Mouse (Mus musculus) hindbrain, embryonic 16.5 days (tissue): ENCODE results near the gene Gas7. TPM values are rescaled to one million over a fixed set of nuclear protein-coding genes. Genes with fewer than 3 reads are reported as not detected.

Experiments
- ATAC-seq: fragments of 200-750 bp; cut with Nextera tagmentation; 2 replicates; pipeline ENCODE4 v1.8.0; 2017; ENCODE audit warnings: moderate TSS enrichment, moderate library complexity
- H3K27ac ChIP-seq: fragments of 300-500 bp; sonication (generic); 2 replicates; pipeline ENCODE4 v1.5.1; 2014; ENCODE audit warnings: low read depth, mild to moderate bottlenecking, control low read depth, low read length, moderate library complexity
- H3K27me3 ChIP-seq: fragments of 300-500 bp; sonication (generic); replicated peaks from 2 replicates; pipeline ENCODE4 v1.6.1; 2014; ENCODE audit warnings: low read length; ENCODE audit not compliant: control insufficient read depth, insufficient read depth
- H3K36me3 ChIP-seq: fragments of 300-500 bp; sonication (generic); 2 replicates; pipeline ENCODE4 v1.6.1; 2014; ENCODE audit warnings: mild to moderate bottlenecking, low read length, moderate library complexity, mixed read lengths; ENCODE audit not compliant: control insufficient read depth, insufficient read depth
- H3K4me1 ChIP-seq: fragments of 300-500 bp; sonication (generic); 2 replicates; pipeline ENCODE4 v1.6.1; 2014; ENCODE audit warnings: low read depth, low read length; ENCODE audit not compliant: control insufficient read depth, insufficient read depth
- H3K4me2 ChIP-seq: fragments of 300-500 bp; sonication (generic); 2 replicates; pipeline ENCODE4 v1.6.1; 2014; ENCODE audit warnings: mild to moderate bottlenecking, low read length, control low read depth, moderate library complexity
- H3K4me3 ChIP-seq: fragments of 300-500 bp; sonication (generic); 2 replicates; pipeline ENCODE4 v1.5.1; 2014; ENCODE audit warnings: mild to moderate bottlenecking, low read length, control low read depth, moderate library complexity
- H3K9ac ChIP-seq: fragments of 300-500 bp; sonication (generic); 2 replicates; pipeline ENCODE4 v1.6.1; 2014; ENCODE audit warnings: low read depth, mild to moderate bottlenecking, control low read depth, low read length, moderate library complexity
- H3K9me3 ChIP-seq: fragments of 300-500 bp; sonication (generic); 2 replicates; pipeline ENCODE4 v1.6.1; 2014; ENCODE audit warnings: mild to moderate bottlenecking, low read length, moderate library complexity; ENCODE audit not compliant: control insufficient read depth
- WGBS: fragments of 180-500 bp; shearing (Covaris S2); extraction: QIAGEN DNeasy Blood & Tissue Kit; methylation state at CpG from one replicate; pipeline ENCODE4 v1.1.7; 2014; 5-methylcytosine and 5-hydroxymethylcytosine counted together
- polyA plus RNA-seq: library from polyadenylated mRNA; unstranded; fragments of >200 nt; fragmentation: Nextera tagmentation; extraction: Ambion mirVana; gene quantifications from 2 replicates; pipeline ENCODE4 v1.2.1, GENCODE M21; 2015

The Gas7 gene
- polyA plus RNA-seq, 1 experiment from 2014 or later, result 34.8 TPM

- Histone ChIP-seq H3K27ac (no peak overlapping the region), H3K4me1 (peaks cover 3% of the 10 kb centered on the region), H3K9ac (no peak overlapping the region), H3K9me3 (no peaks in the 10 kb centered on the region), H3K4me3 (no peak overlapping the region), H3K4me2 (no peak overlapping the region), H3K27me3 (no peaks in the 10 kb centered on the region), H3K36me3 (no peaks in the 10 kb centered on the region)
- ATAC-seq, result no peak
- WGBS, result 67% methylated on average over 3 of the region's 3 CpGs
Observed at GRCm38 (mm10) chr11:67633620-67634229, 178.5 kb downstream of the Gas7 start.

DNA sequence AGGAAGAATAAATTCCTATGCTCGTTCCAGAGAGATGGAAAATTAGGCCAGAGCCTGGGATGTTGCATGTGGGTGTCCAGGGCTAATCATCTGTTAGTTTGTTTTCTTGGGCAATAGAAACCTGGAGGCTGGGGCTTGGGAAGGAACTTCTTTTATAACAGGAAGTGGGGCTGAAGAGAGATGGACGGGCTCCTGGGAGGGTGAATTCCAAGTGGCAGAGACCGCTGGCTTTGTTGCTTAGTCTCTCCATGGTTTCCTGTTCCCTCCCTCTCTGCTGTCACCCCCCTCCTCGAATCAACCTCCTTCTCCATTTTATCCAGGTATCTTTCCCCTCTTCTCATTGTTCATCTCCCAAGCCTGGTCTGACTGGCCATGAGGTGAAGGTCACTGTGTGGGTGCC lies 181.0 kb downstream of the Gas7 start:
- WGBS, result 84% methylated on average over 4 of the region's 4 CpGs
- H3K27me3 ChIP-seq, result no peaks in the 10 kb centered on the region
- no peaks in the 10 kb centered on the region for H3K36me3 ChIP-seq
- no peaks in the 10 kb centered on the region for H3K9me3 ChIP-seq
- H3K4me3 ChIP-seq, result no peak overlapping the region
- ATAC-seq, result no peak
- H3K9ac ChIP-seq, result no peak overlapping the region
- no peak overlapping the region for H3K27ac ChIP-seq
- peaks cover 3% of the 10 kb centered on the region for H3K4me1 ChIP-seq
- no peak overlapping the region for H3K4me2 ChIP-seq

GRCm38 (mm10) chr11:67636905-67637586 lies 181.8 kb downstream of the Gas7 start:
- Histone ChIP-seq H3K4me2 (no peak overlapping the region), H3K9me3 (no peaks in the 10 kb centered on the region), H3K27ac (no peak overlapping the region), H3K27me3 (no peaks in the 10 kb centered on the region), H3K9ac (no peak overlapping the region), H3K4me1 (peaks cover 3% of the 10 kb centered on the region), H3K36me3 (no peaks in the 10 kb centered on the region), H3K4me3 (no peak overlapping the region)
- ATAC-seq, result no peak
- 50% methylated on average over 6 of the region's 6 CpGs for WGBS

- Histone ChIP-seq H3K9ac (no peak overlapping the region), H3K27me3 (no peaks in the 10 kb centered on the region), H3K4me2 (no peak overlapping the region), H3K9me3 (no peaks in the 10 kb centered on the region), H3K4me3 (no peak overlapping the region), H3K4me1 (peaks cover 3% of the 10 kb centered on the region), H3K36me3 (no peaks in the 10 kb centered on the region), H3K27ac (no peak overlapping the region)
- ATAC-seq, result 0 out of 2 replicates have a peak, but pooled peaks have one; percentile 24
- WGBS, result 55% methylated on average over 3 of the region's 3 CpGs
Observed at GRCm38 (mm10) chr11:67638401-67638800, 183.2 kb downstream of the Gas7 start.

DNA sequence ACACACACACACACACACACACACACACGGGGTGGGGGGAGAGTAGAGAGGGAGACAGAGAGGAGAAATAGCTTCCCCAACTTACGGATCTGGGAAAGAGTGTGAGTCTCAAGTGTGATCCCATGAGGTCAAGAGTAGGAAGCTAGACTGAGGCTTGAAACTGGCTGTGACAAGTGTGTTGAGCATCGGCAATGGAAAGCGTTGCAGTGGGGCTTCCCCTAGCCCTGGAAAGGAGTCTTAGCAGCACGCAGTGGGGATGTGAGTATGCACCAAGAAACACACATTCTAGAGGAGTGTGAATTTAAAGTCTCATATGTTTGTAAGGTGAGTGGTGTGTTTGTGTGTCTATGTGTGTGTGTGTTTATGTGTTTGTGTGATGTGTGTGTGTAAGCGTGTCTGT lies 185.1 kb downstream of the Gas7 start:
- ATAC-seq, result no peak
- H3K36me3 ChIP-seq, result no peaks in the 10 kb centered on the region

DNA sequence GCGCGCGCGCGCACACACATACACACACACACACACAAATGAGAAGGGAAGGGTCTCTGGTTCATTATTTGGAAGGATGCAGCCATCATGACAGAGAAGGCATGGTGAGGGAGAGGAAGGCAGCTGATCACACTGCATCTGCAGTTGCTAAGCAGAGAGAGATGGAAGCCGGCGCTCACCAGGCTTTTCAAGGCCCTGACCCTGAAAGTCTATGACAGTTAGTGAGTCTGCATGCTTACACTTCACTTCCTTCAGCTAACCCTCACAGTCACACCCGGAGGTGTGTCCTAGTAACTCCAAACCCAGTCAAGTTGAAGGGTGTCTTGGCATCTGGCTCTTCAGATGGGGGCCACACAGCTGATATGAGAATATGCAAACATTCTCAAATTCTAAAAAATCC lies 187.2 kb downstream of the Gas7 start:
- no peaks in the 10 kb centered on the region for H3K27me3 ChIP-seq
- 92% methylated on average over 8 of the region's 8 CpGs for whole genome bisulfite sequencing
- H3K27ac ChIP-seq, result no peak overlapping the region
- H3K4me3 ChIP-seq, result no peak overlapping the region
- no peak overlapping the region for H3K4me2 ChIP-seq
- no peaks in the 10 kb centered on the region for H3K36me3 ChIP-seq
- no peaks in the 10 kb centered on the region for H3K9me3 ChIP-seq
- no peak overlapping the region for H3K9ac ChIP-seq
- ATAC-seq, result no peak
- peaks cover 3% of the 10 kb centered on the region for H3K4me1 ChIP-seq

More for the DNA sequence above, 185.1 kb downstream of the Gas7 start:
- Histone ChIP-seq H3K4me2 (no peak overlapping the region), H3K27me3 (no peaks in the 10 kb centered on the region), H3K4me1 (peaks cover 3% of the 10 kb centered on the region), H3K9ac (no peak overlapping the region), H3K27ac (no peak overlapping the region), H3K4me3 (no peak overlapping the region), H3K9me3 (no peaks in the 10 kb centered on the region)
- 83% methylated on average over 6 of the region's 6 CpGs for WGBS

DNA sequence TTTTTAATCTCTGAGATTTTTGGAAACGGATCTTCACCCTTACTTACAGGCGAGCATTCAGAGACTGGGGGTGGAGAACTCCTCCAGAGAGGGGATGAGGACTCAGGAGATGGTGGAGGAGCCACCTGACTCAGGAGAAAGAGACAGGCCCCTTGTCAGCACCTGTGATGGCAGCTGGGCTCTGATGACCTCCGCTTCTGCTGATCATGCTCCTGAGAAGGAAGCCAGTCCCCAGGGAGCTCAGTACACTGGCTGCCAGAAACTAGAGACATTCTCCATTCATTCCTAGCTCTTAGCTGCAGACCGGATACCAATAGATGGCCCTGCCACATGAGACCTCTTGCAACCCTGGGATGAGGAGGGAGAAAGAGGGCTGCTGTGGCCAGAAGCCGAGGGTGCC lies 187.6 kb downstream of the Gas7 start:
- no peak overlapping the region for H3K27ac ChIP-seq
- WGBS, result 78% methylated on average over 5 of the region's 5 CpGs
- H3K4me1 ChIP-seq, result peaks cover 3% of the 10 kb centered on the region
- no peak overlapping the region for H3K4me3 ChIP-seq
- H3K9me3 ChIP-seq, result no peaks in the 10 kb centered on the region
- no peaks in the 10 kb centered on the region for H3K27me3 ChIP-seq
- H3K9ac ChIP-seq, result no peak overlapping the region
- no peak overlapping the region for H3K4me2 ChIP-seq
- ATAC-seq, result no peak
- H3K36me3 ChIP-seq, result no peaks in the 10 kb centered on the region

- no peak for ATAC-seq
- H3K36me3 ChIP-seq, result no peaks in the 10 kb centered on the region
- WGBS, result 77% methylated on average over 3 of the region's 3 CpGs
- no peak overlapping the region for H3K9ac ChIP-seq
- peaks cover 2% of the 10 kb centered on the region for H3K4me1 ChIP-seq
- no peak overlapping the region for H3K4me3 ChIP-seq
- H3K27ac ChIP-seq, result no peak overlapping the region
- H3K27me3 ChIP-seq, result no peaks in the 10 kb centered on the region
- H3K4me2 ChIP-seq, result no peak overlapping the region
- no peaks in the 10 kb centered on the region for H3K9me3 ChIP-seq
Observed at GRCm38 (mm10) chr11:67643465-67643864, 188.2 kb downstream of the Gas7 start.

GRCm38 (mm10) chr11:67644632-67645149 lies 189.5 kb downstream of the Gas7 start:
- ATAC-seq, result no peak
- Histone ChIP-seq H3K27ac (no peak overlapping the region), H3K4me3 (no peak overlapping the region), H3K27me3 (no peaks in the 10 kb centered on the region), H3K36me3 (no peaks in the 10 kb centered on the region), H3K9ac (no peak overlapping the region), H3K4me1 (no peaks in the 10 kb centered on the region), H3K4me2 (no peak overlapping the region), H3K9me3 (no peaks in the 10 kb centered on the region)
- WGBS, result 85% methylated on average over 6 of the region's 6 CpGs
